Mouse (Mus musculus) hindbrain, postnatal 0 days (tissue): ENCODE results near the gene Tenm2. TPM values are rescaled to one million over a fixed set of nuclear protein-coding genes. Genes with fewer than 3 reads are reported as not detected.

Experiments used
- ATAC-seq: fragments of 200-750 bp; cut with Nextera tagmentation; 2 replicates; pipeline ENCODE4 v1.8.0; 2017; ENCODE audit warnings: mild to moderate bottlenecking, moderate TSS enrichment, moderate library complexity
- DNase-seq: peaks from one replicate; pipeline ENCODE4 v3.0.0-alpha.2; 2015; ENCODE audit warnings: low spot score
- H3K27ac ChIP-seq: fragments of 300-500 bp; sonication (generic); 2 replicates; pipeline ENCODE4 v1.5.1; 2014; ENCODE audit warnings: mild to moderate bottlenecking
- H3K27me3 ChIP-seq: fragments of 300-500 bp; sonication (generic); 2 replicates; pipeline ENCODE4 v1.6.1; 2014; ENCODE audit warnings: low read length, mixed read lengths; ENCODE audit not compliant: insufficient read depth
- H3K36me3 ChIP-seq: fragments of 300-500 bp; sonication (generic); 2 replicates; pipeline ENCODE4 v1.6.1; 2014; ENCODE audit warnings: low read length, mixed read lengths; ENCODE audit not compliant: insufficient read depth
- H3K4me1 ChIP-seq: fragments of 300-500 bp; sonication (generic); 2 replicates; pipeline ENCODE4 v1.6.1; 2014; ENCODE audit warnings: antibody characterized with exemption, low read length, mixed read lengths; ENCODE audit not compliant: insufficient read depth
- H3K4me2 ChIP-seq: fragments of 300-500 bp; sonication (generic); 2 replicates; pipeline ENCODE4 v1.6.1; 2014; ENCODE audit warnings: low read depth, mild to moderate bottlenecking, low read length, moderate library complexity, mixed read lengths
- H3K4me3 ChIP-seq: fragments of 300-500 bp; sonication (generic); 2 replicates; pipeline ENCODE4 v1.5.1; 2014; ENCODE audit warnings: low read length
- H3K9ac ChIP-seq: fragments of 300-500 bp; sonication (generic); replicated peaks from 2 replicates; pipeline ENCODE4 v1.6.1; 2014; ENCODE audit warnings: mild to moderate bottlenecking, low read length, moderate library complexity, mixed read lengths
- H3K9me3 ChIP-seq: fragments of 300-500 bp; sonication (generic); 2 replicates; pipeline ENCODE4 v1.6.1; 2016; ENCODE audit warnings: low read length, mixed read lengths
- CTCF ChIP-seq: IDR thresholded peaks from 2 replicates; pipeline ENCODE4 v1.5.1; 2016; ENCODE audit warnings: antibody characterized with exemption, control low read depth, low read depth
- WGBS: fragments of 180-500 bp; shearing (Covaris S2); extraction: QIAGEN DNeasy Blood & Tissue Kit; methylation state at CpG from one replicate; pipeline ENCODE4 v1.1.7; 2014; 5-methylcytosine and 5-hydroxymethylcytosine counted together
- polyA plus RNA-seq: library from polyadenylated mRNA; unstranded; fragments of >200 nt; fragmentation: Nextera tagmentation; extraction: Ambion mirVana; gene quantifications from 2 replicates; pipeline ENCODE4 v1.2.1, GENCODE M21; 2015
- total RNA-seq: library from RNA; depleted of rRNA; stranded (reverse); fragments of >200 nt; gene quantifications from 2 replicates; pipeline ENCODE4 v1.2.3, GENCODE M21; 2014

Tenm2 gene
- total and polyA plus RNA-seq, 2 experiments from 2014 or later: 30.1 to 78.0 TPM

- no peak for TF ChIP-seq CTCF
- no peak for DNase-seq
- H3K27ac ChIP-seq: peak overlapping the region; percentile 45
- H3K4me3 ChIP-seq: no peak overlapping the region
- no peak for ATAC-seq
- 41% methylated on average over 8 of the region's 8 CpGs for WGBS
- H3K9me3 ChIP-seq: no peaks in the 10 kb centered on the region
- H3K9ac ChIP-seq: no peak overlapping the region
- H3K27me3 ChIP-seq: no peaks in the 10 kb centered on the region
- no peaks in the 10 kb centered on the region for H3K36me3 ChIP-seq
- H3K4me2 ChIP-seq: no peak overlapping the region
- H3K4me1 ChIP-seq: peaks cover 18% of the 10 kb centered on the region
Observed at GRCm38 (mm10) chr11:36121410-36121929, 1114.3 kb downstream of the Tenm2 start.

DNA sequence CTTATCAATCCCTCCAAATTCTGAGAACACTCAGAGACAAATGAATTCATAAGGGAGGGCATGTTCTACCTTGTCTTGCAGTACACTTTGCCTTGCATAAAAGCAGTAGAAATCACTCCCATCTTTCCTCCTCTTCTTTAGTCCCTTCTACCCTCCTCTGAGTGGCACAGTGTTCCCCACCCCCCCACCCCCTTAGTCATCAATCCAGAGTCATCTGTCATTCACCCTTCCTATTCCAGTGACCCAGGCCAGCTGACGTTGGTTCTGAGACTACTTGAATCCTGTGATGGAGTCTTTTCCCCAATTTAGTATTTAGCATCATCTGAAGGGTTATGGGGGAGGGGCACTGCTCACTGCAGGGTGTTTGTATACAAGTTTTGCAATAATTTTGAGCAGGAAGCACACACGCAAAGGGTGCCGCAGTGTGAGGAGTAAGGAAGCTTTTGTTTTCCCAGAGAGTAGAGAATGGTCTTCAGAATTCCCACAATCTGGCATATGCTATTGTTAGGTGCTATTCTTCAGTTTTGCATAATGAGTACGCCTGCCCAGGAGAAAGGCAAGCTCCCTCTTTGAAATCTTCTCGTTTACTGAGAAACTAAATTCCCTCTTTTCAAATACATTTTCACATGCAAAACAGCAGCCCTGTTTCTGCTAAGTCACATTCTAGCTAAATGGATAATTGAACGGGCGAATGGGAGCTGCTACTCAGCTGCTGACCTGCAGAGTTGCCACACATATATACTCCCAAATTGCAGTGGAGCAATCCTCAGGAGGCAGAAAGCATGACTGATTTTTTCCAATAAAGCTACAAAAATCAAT, 1115.0 kb downstream of the Tenm2 start:
- ATAC-seq (0 out of 2 replicates have a peak, but pooled peaks have one; percentile 27), DNase-seq (no peak)
- no peaks in the 10 kb centered on the region for H3K9me3 ChIP-seq
- no peak overlapping the region for H3K4me2 ChIP-seq
- no peaks in the 10 kb centered on the region for H3K27me3 ChIP-seq
- WGBS: 29% methylated on average over 7 of the region's 7 CpGs
- no peak for TF ChIP-seq CTCF
- no peaks in the 10 kb centered on the region for H3K36me3 ChIP-seq
- H3K4me1 ChIP-seq: peaks cover 18% of the 10 kb centered on the region
- H3K9ac ChIP-seq: no peak overlapping the region
- H3K4me3 ChIP-seq: no peak overlapping the region
- peak overlapping the region; percentile 45 for H3K27ac ChIP-seq

DNA sequence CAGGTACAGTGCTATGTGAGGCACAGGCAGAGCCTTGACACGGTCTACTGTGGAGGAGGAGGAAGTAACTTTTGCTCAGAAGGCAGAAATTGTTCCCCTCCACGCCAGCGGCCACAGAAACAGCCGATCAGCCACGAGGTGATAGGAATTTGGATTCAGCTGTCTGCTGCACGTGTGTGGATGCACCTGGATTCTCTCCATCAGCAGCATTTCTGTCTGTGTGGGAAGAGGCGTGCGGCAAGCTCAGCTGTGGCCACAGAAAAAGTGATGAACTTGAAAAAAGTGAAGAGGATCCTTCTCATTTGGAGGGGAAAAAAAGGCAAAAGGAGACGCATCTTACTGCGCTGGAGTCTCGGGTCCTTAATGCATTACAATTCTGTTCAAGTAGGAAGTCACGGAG, 1122.4 kb downstream of the Tenm2 start:
- Histone ChIP-seq H3K4me2 (no peak overlapping the region), H3K36me3 (no peaks in the 10 kb centered on the region), H3K27me3 (no peaks in the 10 kb centered on the region), H3K9me3 (no peaks in the 10 kb centered on the region), H3K9ac (no peak overlapping the region), H3K4me1 (peaks cover 18% of the 10 kb centered on the region), H3K27ac (no peak overlapping the region), H3K4me3 (no peak overlapping the region)
- ATAC-seq (no peak), DNase-seq (no peak)
- 87% methylated on average over 12 of the region's 12 CpGs for WGBS
- TF ChIP-seq CTCF: no peak

DNA sequence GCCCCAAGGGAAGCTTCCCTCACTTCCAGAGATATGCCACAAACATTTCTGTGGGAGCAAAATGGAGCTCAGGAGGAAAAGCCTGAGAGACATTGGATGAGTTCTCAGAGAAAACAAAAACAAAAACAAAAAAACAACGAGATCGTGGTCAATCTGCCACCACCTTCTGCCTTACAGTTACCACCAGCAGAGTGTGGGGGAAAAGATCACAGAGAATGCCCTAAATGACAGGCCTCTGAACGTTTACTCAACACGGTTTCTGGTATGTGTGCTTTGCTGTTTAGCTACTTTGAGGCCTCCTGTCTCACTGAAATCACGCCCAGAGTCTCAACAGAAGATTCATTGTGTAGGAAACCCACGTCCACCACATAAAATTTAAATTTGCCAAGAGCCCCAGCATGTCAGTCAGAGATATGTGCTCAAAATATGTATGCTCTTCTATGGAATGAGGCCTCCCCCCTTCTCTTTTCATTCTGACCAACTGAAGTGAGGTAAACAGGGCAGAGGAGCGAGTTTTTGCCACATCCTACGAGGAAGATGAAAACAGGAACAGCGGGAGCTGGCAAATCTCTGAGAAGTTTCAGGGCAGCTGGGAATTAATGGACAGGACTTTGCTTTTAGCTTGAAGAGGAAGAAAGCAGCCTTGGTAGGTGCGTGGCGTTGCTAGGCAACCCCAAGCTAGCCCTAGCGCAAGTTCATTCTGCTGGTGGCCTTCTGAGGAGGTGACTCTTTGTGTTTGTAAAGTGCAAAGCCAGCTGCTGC, 1126.6 kb downstream of the Tenm2 start:
- DNase-seq: peak; percentile 81
- Histone ChIP-seq H3K27me3 (no peaks in the 10 kb centered on the region), H3K9me3 (no peaks in the 10 kb centered on the region), H3K4me3 (no peak overlapping the region), H3K36me3 (no peaks in the 10 kb centered on the region), H3K4me2 (no peak overlapping the region), H3K9ac (no peak overlapping the region), H3K4me1 (peaks cover 32% of the 10 kb centered on the region), H3K27ac (peak overlapping the region; percentile 70)
- WGBS: 13% methylated on average over 12 of the region's 12 CpGs
- ATAC-seq: peak; percentile 76
- TF ChIP-seq CTCF: no peak

DNA sequence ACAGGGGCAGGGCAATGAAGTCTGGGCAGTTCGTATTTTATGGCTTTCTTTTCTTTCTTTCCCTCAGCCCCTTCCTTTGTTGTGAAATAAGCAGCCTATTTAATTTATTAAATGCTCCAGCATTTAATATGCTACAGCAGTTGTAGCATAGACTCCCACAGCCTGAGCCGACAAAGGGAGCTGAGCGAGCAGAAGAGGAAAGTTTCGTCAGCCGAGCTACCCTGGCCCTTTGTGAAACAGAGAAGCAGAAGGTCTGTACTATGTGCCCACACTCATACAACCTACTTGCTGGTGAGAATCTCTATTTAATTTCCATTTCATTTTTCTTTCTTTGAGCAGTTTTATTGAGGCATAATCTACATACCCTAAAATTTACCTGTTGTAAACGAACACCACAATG, 1127.9 kb downstream of the Tenm2 start:
- no peaks in the 10 kb centered on the region for H3K27me3 ChIP-seq
- H3K9ac ChIP-seq: no peak overlapping the region
- WGBS: 48% methylated on average over 6 of the region's 6 CpGs
- H3K4me1 ChIP-seq: peaks cover 37% of the 10 kb centered on the region
- H3K9me3 ChIP-seq: no peaks in the 10 kb centered on the region
- ATAC-seq: no peak
- no peak for DNase-seq
- no peak overlapping the region for H3K4me3 ChIP-seq
- no peaks in the 10 kb centered on the region for H3K36me3 ChIP-seq
- no peak for TF ChIP-seq CTCF
- H3K4me2 ChIP-seq: no peak overlapping the region
- peak overlapping the region; percentile 70 for H3K27ac ChIP-seq

DNA sequence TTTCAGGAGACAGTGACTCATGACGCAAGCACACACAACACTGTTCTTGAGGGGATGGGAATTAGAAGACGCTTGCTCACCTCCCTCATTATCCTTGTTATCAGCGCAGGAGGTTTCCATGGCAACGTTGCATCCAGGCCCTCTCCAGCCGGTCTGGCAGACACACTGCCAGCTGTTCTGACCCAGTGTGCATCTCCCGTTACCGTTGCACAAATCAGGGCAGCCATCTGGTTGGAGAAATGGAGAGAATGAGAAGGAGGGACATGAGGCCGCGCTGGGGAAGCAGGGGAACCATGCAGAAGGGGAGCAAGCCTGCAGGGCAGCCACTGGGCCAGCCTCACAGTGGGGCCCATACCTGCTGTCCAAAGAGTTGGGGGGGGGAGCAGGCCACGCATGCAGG, 1129.1 kb downstream of the Tenm2 start:
- peak; percentile 84 for ATAC-seq
- DNase-seq: peak; percentile 89
- WGBS: 21% methylated on average over 10 of the region's 10 CpGs
- no peak overlapping the region for H3K4me2 ChIP-seq
- no peaks in the 10 kb centered on the region for H3K36me3 ChIP-seq
- H3K9me3 ChIP-seq: no peaks in the 10 kb centered on the region
- TF ChIP-seq CTCF: no peak
- H3K27ac ChIP-seq: peak overlapping the region; percentile 70
- no peak overlapping the region for H3K4me3 ChIP-seq
- H3K4me1 ChIP-seq: peaks cover 37% of the 10 kb centered on the region
- H3K9ac ChIP-seq: no peak overlapping the region
- no peaks in the 10 kb centered on the region for H3K27me3 ChIP-seq
